Mouse (Mus musculus) bone marrow, adult 2 months (tissue): ENCODE results near the gene Rab5b. TPM values are rescaled to one million over a fixed set of nuclear protein-coding genes. Genes with fewer than 3 reads are reported as not detected.

Source experiments
- H3K27ac ChIP-seq: fragments of 200-500 bp; 2 replicates; pipeline ENCODE4 v1.5.1; 2012; ENCODE audit warnings: low read depth, mild to moderate bottlenecking, control low read depth, inconsistent platforms, low read length; ENCODE audit not compliant: control insufficient read depth, poor library complexity, insufficient read depth
- H3K4me1 ChIP-seq: fragments of 200-500 bp; 2 replicates; pipeline ENCODE4 v1.6.1; 2011; ENCODE audit warnings: low read length; ENCODE audit not compliant: control insufficient read depth, insufficient read depth
- H3K4me3 ChIP-seq: fragments of 200-500 bp; replicated peaks from 2 replicates; pipeline ENCODE3; 2011; ENCODE audit warnings: mild to moderate bottlenecking, low read depth, low read length, control low read depth; ENCODE audit not compliant: control insufficient read depth
- CTCF ChIP-seq: fragments of 200-500 bp; IDR thresholded peaks from 2 replicates; pipeline ENCODE4 v1.5.1; 2011; ENCODE audit warnings: low read length, control low read depth; ENCODE audit not compliant: control insufficient read depth, insufficient read depth
- POLR2A ChIP-seq: fragments of 200-500 bp; IDR thresholded peaks from 2 replicates; pipeline ENCODE4 v1.6.1; 2011; ENCODE audit warnings: low read depth, mild to moderate bottlenecking, control low read depth, low read length, borderline replicate concordance; ENCODE audit not compliant: control insufficient read depth
- WGBS: fragments of 180-500 bp; shearing (Covaris S2); methylation state at CpG from one replicate; pipeline ENCODE4 v1.1.7; 2018; 5-methylcytosine and 5-hydroxymethylcytosine counted together
- polyA plus RNA-seq: library from polyadenylated mRNA; stranded (reverse); fragments of >200 nt; gene quantifications from 2 replicates; pipeline ENCODE4 v1.2.4, GENCODE M21; 2011; ENCODE audit warnings: low replicate concordance; ENCODE audit not compliant: missing spikeins, insufficient read depth, insufficient read length

Gene Rab5b
- polyA plus RNA-seq, 1 experiment: 35.4 TPM

- WGBS: under 1% methylated on average over 60 of the region's 60 CpGs
- TF ChIP-seq POLR2A: peak; percentile 59; the same call in 1 of the 2 replicates
- TF ChIP-seq CTCF: no peak
- H3K4me1 ChIP-seq: no peaks in the 10 kb centered on the region
- peak within 1 kb of the TSS; percentile 61 for H3K27ac ChIP-seq
- H3K4me3 ChIP-seq: peak within 1 kb of the TSS; percentile 92
These were observed 22.1 kb downstream of the Rab5b start, which contains the start of gene Suox for GRCm38 (mm10) chr10:128673763-128674468. Gene Suox, minus strand, starts transcription at chr10:128674073.

GRCm38 (mm10) chr10:128671148-128671547 is 24.9 kb downstream of the Rab5b start:
- 92% methylated on average over 9 of the region's 9 CpGs for WGBS
- Histone ChIP-seq H3K4me1 (no peaks in the 10 kb centered on the region; the same call in 1 of the 2 replicates), H3K4me3 (no peak overlapping the region), H3K27ac (no peak overlapping the region)
- TF ChIP-seq CTCF (no peak), POLR2A (no peak)

GRCm38 (mm10) chr10:128668790-128669672 is 27.0 kb downstream of the Rab5b start:
- H3K27ac ChIP-seq: no peak overlapping the region
- no peaks in the 10 kb centered on the region; the same call in 1 of the 2 replicates for H3K4me1 ChIP-seq
- TF ChIP-seq CTCF (no peak), POLR2A (no peak)
- 4% methylated on average over 42 of the region's 42 CpGs for WGBS
- H3K4me3 ChIP-seq: peak overlapping the region; percentile 34

GRCm38 (mm10) chr10:128665806-128666205 is 30.3 kb downstream of the Rab5b start:
- no peak overlapping the region for H3K27ac ChIP-seq
- 93% methylated on average over 2 of the region's 2 CpGs for WGBS

GRCm38 (mm10) chr10:128665307-128665706 is 30.8 kb downstream of the Rab5b start:
- Histone ChIP-seq H3K4me3 (no peak overlapping the region), H3K4me1 (peaks cover 3% of the 10 kb centered on the region; the same call in 1 of the 2 replicates), H3K27ac (no peak overlapping the region)
- TF ChIP-seq POLR2A: no peak
- no peak for TF ChIP-seq CTCF
- WGBS: 65% methylated on average over 3 of the region's 3 CpGs

More at GRCm38 (mm10) chr10:128665806-128666205, 30.3 kb downstream of the Rab5b start:
- H3K4me3 ChIP-seq: no peak overlapping the region
- TF ChIP-seq CTCF (no peak), POLR2A (no peak)
- peaks cover 3% of the 10 kb centered on the region; the same call in 1 of the 2 replicates for H3K4me1 ChIP-seq

GRCm38 (mm10) chr10:128664808-128665207 is 31.3 kb downstream of the Rab5b start:
- 60% methylated on average over 3 of the region's 3 CpGs for WGBS
- TF ChIP-seq CTCF (no peak), POLR2A (no peak)
- no peak overlapping the region for H3K4me3 ChIP-seq
- no peak overlapping the region for H3K27ac ChIP-seq
- peaks cover 3% of the 10 kb centered on the region; the same call in 1 of the 2 replicates for H3K4me1 ChIP-seq

- Histone ChIP-seq H3K4me1 (peaks cover 3% of the 10 kb centered on the region; the same call in 1 of the 2 replicates), H3K27ac (no peak overlapping the region), H3K4me3 (no peak overlapping the region)
- no peak for TF ChIP-seq POLR2A
- no peak for TF ChIP-seq CTCF
- 23% methylated on average over 5 of the region's 5 CpGs for WGBS
These were observed 32.4 kb downstream of the Rab5b start for GRCm38 (mm10) chr10:128663441-128664220.
